Mouse (Mus musculus): ENCODE results near the gene Vma21.
A peak's percentile ranks its signal among the peaks of the same experiment; 100 is the strongest.

Vma21 gene

GRCm38 (mm10) chrX:71815631-71816345 lies at the start of gene Vma21:
Vma21 (plus strand) TSS chrX:71815924.
- DNase-seq (ENCODE audit: extremely low read depth, low read depth), result no peak

GRCm38 (mm10) chrX:71767909-71768308 lies 47.8 kb upstream of the Vma21 start:
- no peak for DNase-seq (ENCODE audit: extremely low read depth, low read depth)

- DNase-seq (ENCODE audit: extremely low read depth, low read depth), result no peak
Observed at GRCm38 (mm10) chrX:71791106-71791505, 24.6 kb upstream of the Vma21 start.

- no peak for DNase-seq (ENCODE audit: extremely low read depth, low read depth)
Observed at GRCm38 (mm10) chrX:71797766-71798165, 18.0 kb upstream of the Vma21 start.

GRCm38 (mm10) chrX:71798883-71799282 lies 16.8 kb upstream of the Vma21 start:
- no peak for DNase-seq (ENCODE audit: extremely low read depth, low read depth)

GRCm38 (mm10) chrX:71811966-71812835 lies 3.5 kb upstream of the Vma21 start:
- DNase-seq (ENCODE audit: extremely low read depth, low read depth), result no peak

GRCm38 (mm10) chrX:71816401-71816857 lies 705 bp downstream of the Vma21 start:
- DNase-seq (ENCODE audit: extremely low read depth, low read depth), result peak; percentile 65

- DNase-seq (ENCODE audit: extremely low read depth, low read depth), result peak; percentile 50
Observed at GRCm38 (mm10) chrX:71816931-71817361, 1.2 kb downstream of the Vma21 start.

GRCm38 (mm10) chrX:71838911-71839310 lies 23.2 kb downstream of the Vma21 start:
- DNase-seq (ENCODE audit: extremely low read depth, low read depth), result no peak

GRCm38 (mm10) chrX:71846696-71847095 lies 31.0 kb downstream of the Vma21 start:
- peak; percentile 10 for DNase-seq (ENCODE audit: extremely low read depth, low read depth)

- DNase-seq (ENCODE audit: extremely low read depth, low read depth), result no peak
Observed at GRCm38 (mm10) chrX:71853798-71854197, 38.1 kb downstream of the Vma21 start.
